Mouse (Mus musculus): ENCODE results near the gene Gm3239. TPM values are rescaled to one million over a fixed set of nuclear protein-coding genes. Genes with fewer than 3 reads are reported as not detected.
"Not testable (repeated sequence)": the region's sequence is repeated elsewhere in the genome, so short reads cannot be mapped to it uniquely, and the experiment has no call there.

The Gm3239 gene
- total RNA-seq (2021): not detected
- long read RNA-seq, experiment 1: 0 reads
- long read RNA-seq, experiment 2: 0 reads

DNA sequence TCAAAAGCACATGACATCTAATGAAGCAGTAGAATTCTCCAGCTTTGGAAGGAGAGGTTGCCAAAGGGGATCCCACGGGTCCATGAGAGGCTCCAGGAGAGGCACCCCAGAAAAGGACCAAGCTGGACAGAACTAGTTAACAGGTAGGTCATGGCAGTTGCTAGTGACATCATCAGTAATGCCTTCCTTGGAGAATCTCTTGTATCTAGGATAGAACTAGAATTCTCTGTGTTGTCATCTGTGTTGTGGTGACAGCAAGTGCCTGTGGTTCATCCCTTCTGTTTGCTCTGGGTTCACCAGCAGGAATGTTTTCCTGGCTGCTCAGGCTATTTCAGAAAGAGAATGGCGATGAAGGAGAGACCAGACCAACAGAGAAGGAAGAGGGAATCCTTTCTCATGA lies at the start of gene Gm3239:
Gene Gm3239, plus strand, starts transcription at position 301 of the 400 bp plus-strand sequence.
- intact Hi-C loops (cut with DNase I); DNase-seq: not testable (repeated sequence)

DNA sequence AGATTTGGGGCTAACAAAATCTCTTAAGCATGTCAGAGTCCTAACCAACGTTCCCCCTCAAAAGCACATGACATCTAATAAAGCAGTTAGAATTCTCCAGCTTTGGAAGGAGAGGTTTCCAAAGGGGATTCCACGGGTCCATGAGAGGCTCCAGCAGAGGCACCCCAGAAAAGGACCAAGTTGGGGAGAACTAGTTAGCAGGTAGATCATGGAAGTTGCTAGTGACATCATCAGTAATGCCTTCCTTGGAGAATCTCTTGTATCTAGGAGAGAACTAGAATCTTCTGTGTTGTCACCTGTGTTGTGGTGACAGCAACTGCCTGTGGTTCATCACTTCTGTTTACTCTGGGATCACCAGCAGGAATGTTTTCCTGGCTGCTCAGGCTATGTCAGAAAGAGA lies 31.9 kb upstream of the Gm3239 start, which contains the start of gene Gm8159:
Gene Gm8159, plus strand, starts transcription at position 301 of the 400 bp plus-strand sequence.
- DNase-seq; intact Hi-C loops (cut with DNase I): not testable (repeated sequence)

DNA sequence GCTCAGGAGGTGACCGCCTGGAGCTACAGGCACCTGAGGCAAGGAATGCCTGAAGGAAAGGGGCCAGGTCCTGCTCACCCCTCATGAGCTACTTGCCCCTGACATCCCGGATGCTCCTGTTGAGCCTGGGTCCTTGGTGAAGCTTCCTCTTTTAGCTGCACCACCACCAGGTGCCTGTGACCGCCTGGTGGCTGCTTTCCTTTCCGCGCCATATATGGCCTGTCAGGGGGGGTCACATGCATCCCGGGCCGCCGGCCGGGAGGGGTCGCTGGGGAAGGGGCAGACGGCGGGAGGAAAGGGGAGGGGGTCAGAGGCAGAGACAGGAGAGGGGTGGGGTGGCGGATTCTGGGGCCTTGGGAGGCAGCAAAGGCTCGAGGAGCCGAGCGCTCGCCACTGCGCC lies 14.7 kb upstream of the Gm3239 start:
- DNase-seq: peak in 1 of 2 experiments; percentile 2
- intact Hi-C loops (cut with DNase I): not testable (repeated sequence)

DNA sequence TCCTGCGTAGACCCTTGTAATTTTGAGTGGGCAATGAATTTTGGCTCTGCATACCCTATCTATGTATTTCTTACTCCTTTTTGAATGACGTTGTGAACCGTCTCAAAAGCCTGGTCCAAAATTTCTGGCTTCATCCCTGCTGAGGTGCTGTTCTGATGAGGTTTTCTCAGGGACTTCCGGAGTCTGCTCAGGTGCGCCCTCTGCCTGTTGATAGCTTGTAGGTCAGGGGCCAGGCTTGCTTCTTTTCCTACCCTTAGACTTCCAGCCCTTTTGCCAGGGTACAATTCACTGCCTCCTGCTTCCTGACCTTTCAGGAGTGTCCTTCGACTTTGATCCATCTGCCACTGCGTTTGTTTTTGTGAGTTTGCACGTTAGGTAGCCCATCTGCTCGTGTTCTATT lies 13.7 kb upstream of the Gm3239 start:
- intact Hi-C loops (cut with DNase I): not testable (repeated sequence)

DNA sequence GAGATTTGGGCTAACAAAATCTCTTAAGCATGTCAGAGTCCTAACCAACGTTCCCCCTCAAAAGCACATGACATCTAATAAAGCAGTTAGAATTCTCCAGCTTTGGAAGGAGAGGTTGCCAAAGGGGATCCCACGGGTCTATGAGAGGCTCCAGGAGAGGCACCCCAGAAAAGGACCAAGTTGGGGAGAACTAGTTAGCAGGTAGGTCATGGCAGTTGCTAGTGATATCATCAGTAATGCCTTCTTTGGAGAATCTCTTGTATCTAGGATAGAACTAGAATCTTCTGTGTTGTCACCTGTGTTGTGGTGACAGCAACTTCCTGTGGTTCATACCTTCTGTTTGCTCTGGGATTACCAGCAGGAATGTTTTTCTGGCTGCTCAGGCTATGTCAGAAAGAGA lies 44.9 kb downstream of the Gm3239 start, which contains the start of gene Gm7876:
Gene Gm7876, plus strand, starts transcription at position 301 of the 400 bp plus-strand sequence.
- intact Hi-C loops (cut with DNase I); DNase-seq: not testable (repeated sequence)

More for the DNA sequence above, 13.7 kb upstream of the Gm3239 start:
- DNase-seq: peak; percentile 4 to 11

Other genes starting within 250 kb of the Gm3239 start
- under 1 TPM; 0.39 to 0.72 TPM for gene Gm3164, start 248.7 kb upstream of the Gm3239 start, total RNA-seq (2021)
- not detected for gene Gm3173, start 233.2 kb upstream of the Gm3239 start, total RNA-seq (2021)
- not detected for gene Gm3182, start 182.4 kb upstream of the Gm3239 start, total RNA-seq (2021)
- not detected for gene Gm3047, start 108.8 kb upstream of the Gm3239 start, total RNA-seq (2021)
- not detected for gene Gm8159, start 31.8 kb upstream of the Gm3239 start, total RNA-seq (2021)
- gene Gm7876, start 45.0 kb downstream of the Gm3239 start, total RNA-seq (2021): not detected
- under 1 TPM in 1 of 2 experiments, not detected in 1; 0.22 TPM for gene Gm3252, start 62.6 kb downstream of the Gm3239 start, total RNA-seq (2021)
- not detected for gene Gm9602, start 112.1 kb downstream of the Gm3239 start, total RNA-seq (2021)
- not detected for gene Gm3269, start 173.9 kb downstream of the Gm3239 start, total RNA-seq (2021)
- 1 to 10 TPM; 1.9 to 2.2 TPM for gene Gm3264, start 191.4 kb downstream of the Gm3239 start, total RNA-seq (2021)
- gene Gm3278, start 228.2 kb downstream of the Gm3239 start, total RNA-seq (2021): not detected